Mouse (Mus musculus) left cerebral cortex, adult 8-10 months (tissue): ENCODE data around the gene Tab3. TPM values are rescaled to one million over a fixed set of nuclear protein-coding genes. Genes with fewer than 3 reads are reported as not detected.
A peak's percentile ranks its signal among the peaks of the same experiment; 100 is the strongest.

Experiments
- DNase-seq, 2 experiments: peaks; one replicate each; pipeline ENCODE4 v3.0.0; 2022; ENCODE audit warnings: low spot score in 2 of 2
- microRNA-seq, 2 experiments: library from miRNA; unstranded; fragments of <30 nt; microRNA quantifications; one replicate each; pipeline ENCODE4 v1.2.0; 2022
- total RNA-seq, 4 experiments: library from RNA; stranded (reverse); gene quantifications; 2 replicates each; pipeline ENCODE4 v1.2.4; 2022

Tab3 gene
- 10 to 100 TPM; 18.4 to 24.8 (median 22.0) TPM for total RNA-seq

- peak; percentile 70 to 94 for DNase-seq
Observed at GRCm38 (mm10) chrX:85573532-85574181, at the start of gene Tab3. Gene Tab3, plus strand, starts transcription at chrX:85574022.

GRCm38 (mm10) chrX:85525545-85525944 is 48.3 kb upstream of the Tab3 start:
- no peak for DNase-seq

- DNase-seq = no peak
Observed at GRCm38 (mm10) chrX:85526263-85527019, 47.4 kb upstream of the Tab3 start.

- no peak for DNase-seq
Observed at GRCm38 (mm10) chrX:85558931-85559330, 14.9 kb upstream of the Tab3 start.

- no peak for DNase-seq
Observed at GRCm38 (mm10) chrX:85566256-85566655, 7.6 kb upstream of the Tab3 start.

- DNase-seq = no peak
Observed at GRCm38 (mm10) chrX:85574182-85574541, 340 bp downstream of the Tab3 start.

GRCm38 (mm10) chrX:85576310-85576709 is 2.5 kb downstream of the Tab3 start:
- no peak for DNase-seq

GRCm38 (mm10) chrX:85580768-85581167 is 6.9 kb downstream of the Tab3 start:
- DNase-seq = no peak

GRCm38 (mm10) chrX:85582517-85582916 is 8.7 kb downstream of the Tab3 start:
- no peak for DNase-seq

GRCm38 (mm10) chrX:85585575-85585974 is 11.8 kb downstream of the Tab3 start:
- DNase-seq = no peak

GRCm38 (mm10) chrX:85614701-85615100 is 40.9 kb downstream of the Tab3 start:
- no peak for DNase-seq

GRCm38 (mm10) chrX:85646204-85646777 is 72.5 kb downstream of the Tab3 start:
- peak in 1 of 2 experiments; percentile 1 for DNase-seq

GRCm38 (mm10) chrX:85676808-85677207 is 103.0 kb downstream of the Tab3 start:
- DNase-seq = no peak

- DNase-seq = no peak
Observed at GRCm38 (mm10) chrX:85682125-85682524, 108.3 kb downstream of the Tab3 start.

- no peak for DNase-seq
Observed at GRCm38 (mm10) chrX:85683723-85684122, 109.9 kb downstream of the Tab3 start.

Small RNA genes within 50 kb of the gene (microRNA-seq; reads per million reads assigned to microRNA genes)
- gene Gm44378 = 0 reads per million in 2 experiments

Other genes with a start within 250 kb of the Tab3 start
- gene Gk, start 202.8 kb downstream of the Tab3 start, total RNA-seq = 10 to 100 TPM; 21.9 to 26.2 (median 24.3) TPM